Comparison of ENCODE assay signal across 9 mouse cellular contexts in genomic region chr10:25539146-25539770, GRCm38 (mm10). TPM values are rescaled to one million over a fixed set of nuclear protein-coding genes. Genes with fewer than 3 reads are reported as not detected.
A peak's percentile ranks its signal among the peaks of the same experiment; 100 is the strongest.
DNase-seq lines count a peak whose midpoint lies in the region; ATAC-seq and TF ChIP-seq lines count a peak whose summit lies in the region.
"Had no signal": no experiment of that assay in that cellular context is flagged by ENCODE, and none has a peak within 500 bp of the region (broad histone marks: within the 10 kb centered on the region; RNA-seq: fewer than 3 reads in every experiment).

No protein-coding gene starts in this region.

- ATAC-seq in cerebellum, adult (ENCODE audit: insufficient number of reproducible peaks, low FRiP score, low TSS enrichment): no peak
- no peak for ATAC-seq in activated CD4-positive, CD25-positive, alpha-beta regulatory T cell, adult 4 months
- no peak for ATAC-seq in megakaryocyte, adult 5-6 weeks (ENCODE audit: poor library complexity, severe bottlenecking)

- no peak overlapping the region for H3K4me3 ChIP-seq in layer of hippocampus, adult 2 months

- peak overlapping the region; percentile 61; the same call in 1 of the 2 replicates for H3K27ac ChIP-seq in layer of hippocampus, adult 2 months

- peak; percentile 83 for TF ChIP-seq CTCF in layer of hippocampus, adult 2 months (conservative IDR thresholded peaks at IDR 0.05)

- peak; percentile 40 to 41 for DNase-seq in cerebellum, postnatal 10 days
- DNase-seq in retina, postnatal 1 day: peak; percentile 30
- DNase-seq in retina, embryonic 14.5 days (ENCODE audit: low spot score): no peak
- peak; percentile 60 to 65 for DNase-seq in layer of hippocampus, adult 2 months (ENCODE audit: low spot score in 2 of 2)
- peak; percentile 42 for DNase-seq in right cerebral cortex, postnatal 4 days

RNA-seq across cellular contexts. Expression of gene Smlr1, which starts 3.2 kb away (rescaled TPM):
- total RNA-seq in layer of hippocampus, adult 2 months (2021): not detected
- polyA plus RNA-seq in activated CD4-positive, CD25-positive, alpha-beta regulatory T cell, adult 4 months (2017; shearing (Covaris generic)): not detected
- not detected in 2 replicates for total RNA-seq in megakaryocyte, adult 5-6 weeks (2015)
- not detected in 2 replicates for total RNA-seq in megakaryocyte, adult 5-6 weeks (2017)
- polyA plus RNA-seq: limb, embryonic 11.5 days had no signal
